Mouse (Mus musculus) embryonic facial prominence, embryonic 13.5 days (tissue): ENCODE measurements around the gene Snrk. TPM values are rescaled to one million over a fixed set of nuclear protein-coding genes. Genes with fewer than 3 reads are reported as not detected.
"Not testable (repeated sequence)": the region's sequence is repeated elsewhere in the genome, so short reads cannot be mapped to it uniquely, and the experiment has no call there.

Experiments used
- ATAC-seq: fragments of 200-750 bp; cut with Nextera tagmentation; 2 replicates; pipeline ENCODE4 v1.8.0; 2017; ENCODE audit warnings: low read depth; ENCODE audit not compliant: insufficient number of reproducible peaks, insufficient read depth, low FRiP score, low TSS enrichment
- H3K27ac ChIP-seq: fragments of 300-500 bp; sonication (generic); 2 replicates; pipeline ENCODE4 v1.5.1; 2015; ENCODE audit warnings: moderate library complexity, mild to moderate bottlenecking, inconsistent platforms
- H3K27me3 ChIP-seq: fragments of 300-500 bp; sonication (generic); 2 replicates; pipeline ENCODE4 v1.6.1; 2015; ENCODE audit warnings: mild to moderate bottlenecking, inconsistent platforms
- H3K36me3 ChIP-seq: fragments of 300-500 bp; sonication (generic); 2 replicates; pipeline ENCODE4 v1.6.1; 2015; ENCODE audit warnings: mild to moderate bottlenecking, inconsistent platforms
- H3K4me1 ChIP-seq: fragments of 300-500 bp; sonication (generic); 2 replicates; pipeline ENCODE4 v1.6.1; 2015; ENCODE audit warnings: inconsistent platforms
- H3K4me2 ChIP-seq: fragments of 300-500 bp; sonication (generic); 2 replicates; pipeline ENCODE4 v1.6.1; 2015; ENCODE audit warnings: moderate library complexity, mild to moderate bottlenecking, inconsistent platforms
- H3K4me3 ChIP-seq: fragments of 300-500 bp; sonication (generic); 2 replicates; pipeline ENCODE4 v1.5.1; 2015; ENCODE audit warnings: mild to moderate bottlenecking, inconsistent platforms
- H3K9ac ChIP-seq: fragments of 300-500 bp; sonication (generic); 2 replicates; pipeline ENCODE4 v1.6.1; 2015; ENCODE audit warnings: mild to moderate bottlenecking, inconsistent platforms
- H3K9me3 ChIP-seq: fragments of 300-500 bp; sonication (generic); 2 replicates; pipeline ENCODE4 v1.6.1; 2016; ENCODE audit warnings: inconsistent platforms
- WGBS: fragments of 180-500 bp; shearing (Covaris S2); methylation state at CpG from one replicate; pipeline ENCODE4 v1.1.7; 2015; ENCODE audit warnings: mixed read lengths; 5-methylcytosine and 5-hydroxymethylcytosine counted together
- polyA plus RNA-seq: library from polyadenylated mRNA; unstranded; fragments of >200 nt; fragmentation: Nextera tagmentation; extraction: Ambion mirVana; gene quantifications from 2 replicates; pipeline ENCODE4 v1.2.1, GENCODE M21; 2015

The Snrk gene
- polyA plus RNA-seq, 1 experiment from 2014 or later = 54.2 TPM

DNA sequence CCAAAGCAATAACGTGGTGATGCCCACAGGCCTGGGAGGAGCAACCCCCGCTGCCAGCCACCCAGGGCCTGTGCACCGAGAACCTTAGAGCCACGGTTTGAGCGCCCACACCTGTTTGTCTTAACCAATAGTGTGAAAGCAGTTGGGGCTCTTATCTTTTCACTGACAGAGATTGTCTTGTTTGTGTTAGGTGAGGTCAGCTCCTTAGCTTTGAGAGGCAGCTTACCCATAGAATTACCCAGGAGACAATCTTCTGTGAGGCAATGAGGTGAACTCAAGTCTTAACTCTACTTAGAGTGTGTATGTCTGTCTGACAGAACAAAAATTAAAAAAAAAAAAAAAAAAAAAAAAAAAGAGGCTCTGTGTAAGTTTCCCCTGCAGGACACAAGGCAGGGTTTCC is 50.7 kb downstream of the Snrk start:
- not testable (repeated sequence) for H3K27me3 ChIP-seq, H3K9me3 ChIP-seq, H3K4me3 ChIP-seq, H3K4me2 ChIP-seq, H3K27ac ChIP-seq, H3K9ac ChIP-seq, ATAC-seq, H3K4me1 ChIP-seq
- H3K36me3 ChIP-seq = peaks cover 71% of the 10 kb centered on the region
- WGBS = 89% methylated on average over 5 of the region's 5 CpGs

DNA sequence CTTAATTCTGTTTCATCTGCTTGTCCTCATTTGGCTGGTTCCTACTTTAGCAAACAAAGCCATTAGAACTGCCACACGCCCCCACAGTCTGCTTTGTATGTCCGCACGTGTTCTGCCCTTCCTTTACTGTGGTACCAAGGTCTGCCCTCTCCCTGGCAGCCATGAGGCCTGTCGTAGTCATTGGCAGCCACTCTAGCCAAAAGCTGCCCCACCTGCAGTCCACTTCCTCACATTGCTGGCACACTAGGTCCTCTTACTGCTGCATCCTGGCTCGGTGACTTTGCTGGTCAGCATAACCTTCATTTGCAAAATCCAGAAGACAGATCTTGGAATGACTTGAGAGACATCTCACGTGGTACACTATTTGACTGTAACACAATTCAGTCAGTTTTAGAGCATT is 52.8 kb downstream of the Snrk start:
- no peak for ATAC-seq
- 93% methylated on average over 6 of the region's 6 CpGs for WGBS
- H3K9ac ChIP-seq = no peak overlapping the region
- H3K27ac ChIP-seq = no peak overlapping the region
- peaks cover 58% of the 10 kb centered on the region for H3K36me3 ChIP-seq
- H3K27me3 ChIP-seq = no peaks in the 10 kb centered on the region
- peaks cover 9% of the 10 kb centered on the region for H3K4me1 ChIP-seq
- no peak overlapping the region for H3K4me3 ChIP-seq
- no peak overlapping the region for H3K4me2 ChIP-seq
- H3K9me3 ChIP-seq = no peaks in the 10 kb centered on the region

DNA sequence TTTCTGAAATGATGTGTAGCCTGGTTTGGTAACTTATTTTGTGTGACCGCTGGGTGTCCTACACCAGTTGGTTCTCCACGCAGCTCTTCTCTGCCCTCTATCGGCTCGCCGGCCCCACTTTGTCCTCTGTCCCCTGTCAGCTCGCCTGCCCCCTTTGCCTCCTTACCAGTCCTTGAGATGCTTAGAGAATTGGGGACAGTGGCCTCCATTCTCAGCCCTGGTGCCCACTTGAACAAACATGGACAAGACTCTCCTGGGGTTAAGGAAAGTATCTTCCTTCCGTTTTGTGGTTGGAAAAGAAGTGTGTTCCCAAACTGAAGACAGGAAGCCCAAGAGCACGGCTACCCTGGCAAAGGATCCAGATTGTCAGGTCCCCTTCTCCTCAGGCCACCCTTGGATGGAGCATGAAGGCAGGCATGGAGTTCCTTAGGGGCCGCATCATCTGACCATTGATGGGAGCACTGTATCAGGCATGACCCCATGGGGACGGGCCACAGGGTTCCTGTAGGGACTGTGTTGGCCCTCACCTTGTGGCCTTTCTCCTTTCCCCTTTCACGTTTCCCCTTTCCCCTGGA is 55.6 kb downstream of the Snrk start:
- Histone ChIP-seq H3K9me3 (no peaks in the 10 kb centered on the region), H3K4me3 (no peak overlapping the region), H3K27ac (no peak overlapping the region), H3K27me3 (no peaks in the 10 kb centered on the region), H3K4me1 (peaks cover 9% of the 10 kb centered on the region), H3K36me3 (peaks cover 44% of the 10 kb centered on the region), H3K4me2 (no peak overlapping the region), H3K9ac (no peak overlapping the region)
- no peak for ATAC-seq
- 84% methylated on average over 11 of the region's 11 CpGs for WGBS

DNA sequence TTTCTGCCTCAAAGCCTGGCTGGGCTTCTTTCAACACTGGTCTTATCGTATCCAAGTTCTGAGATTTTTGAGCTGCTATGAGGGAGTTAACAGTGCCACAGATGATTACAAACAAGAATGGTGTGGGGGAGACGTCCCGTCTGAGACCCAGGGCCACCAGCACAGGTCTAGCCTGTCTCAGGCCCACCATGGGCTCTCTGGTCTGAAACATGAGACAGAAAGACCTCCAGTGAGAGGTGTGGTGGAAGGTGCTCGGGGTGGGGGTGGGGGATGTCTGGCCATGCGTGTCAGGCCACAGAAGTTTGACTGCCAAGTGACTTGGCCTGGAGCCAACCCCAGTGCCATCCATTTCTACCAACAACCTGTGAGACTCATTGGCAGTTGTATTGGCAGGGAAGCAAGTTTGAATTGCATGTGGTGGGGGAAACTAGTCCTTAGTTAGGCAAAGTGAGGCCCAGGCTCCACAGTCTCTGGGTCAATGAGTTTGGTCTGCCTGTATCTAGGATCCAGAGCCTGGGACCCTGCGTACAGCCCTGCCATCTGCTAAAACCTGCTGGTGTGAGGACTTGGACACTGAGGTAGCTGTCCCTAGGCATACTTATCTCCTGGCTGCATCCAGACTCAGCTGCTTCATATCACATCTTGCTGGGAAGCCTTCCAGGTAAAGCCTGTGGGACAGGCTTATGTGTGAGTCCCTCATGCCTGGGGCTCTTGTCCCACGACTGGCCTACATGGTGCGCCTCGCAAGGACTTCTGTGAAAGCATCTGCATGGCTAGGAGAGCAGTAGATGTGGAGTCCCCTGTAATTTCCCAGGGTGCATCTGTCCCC is 56.6 kb downstream of the Snrk start:
- H3K4me1 ChIP-seq = peaks cover 12% of the 10 kb centered on the region
- H3K9ac ChIP-seq = no peak overlapping the region
- ATAC-seq = no peak
- no peak overlapping the region for H3K27ac ChIP-seq
- no peak overlapping the region for H3K4me2 ChIP-seq
- no peaks in the 10 kb centered on the region for H3K9me3 ChIP-seq
- 69% methylated on average over 9 of the region's 9 CpGs for WGBS
- H3K36me3 ChIP-seq = peaks cover 44% of the 10 kb centered on the region
- no peaks in the 10 kb centered on the region for H3K27me3 ChIP-seq
- no peak overlapping the region for H3K4me3 ChIP-seq

DNA sequence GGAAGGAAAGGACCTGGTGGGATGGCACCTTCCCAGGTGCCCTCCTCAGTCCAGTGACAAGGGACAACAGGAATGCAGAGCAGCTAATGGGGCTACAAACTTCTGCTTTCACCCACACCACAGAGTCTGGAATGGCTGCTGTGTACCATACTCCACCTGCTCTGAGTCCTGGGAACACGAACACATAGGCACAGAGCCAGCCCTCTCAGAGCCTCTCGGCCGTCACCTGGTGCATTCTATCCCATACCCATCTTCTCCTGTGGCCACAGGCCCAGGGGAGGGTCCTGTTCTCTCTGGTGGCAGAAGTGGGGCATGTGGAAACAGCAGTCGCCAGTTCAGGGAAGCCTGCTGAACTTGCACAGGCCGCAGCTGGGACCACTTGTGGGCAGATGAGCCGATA is 57.7 kb downstream of the Snrk start:
- Histone ChIP-seq H3K4me3 (no peak overlapping the region), H3K9me3 (no peaks in the 10 kb centered on the region), H3K27me3 (no peaks in the 10 kb centered on the region), H3K9ac (no peak overlapping the region), H3K36me3 (peaks cover 42% of the 10 kb centered on the region), H3K27ac (no peak overlapping the region), H3K4me1 (peaks cover 12% of the 10 kb centered on the region), H3K4me2 (no peak overlapping the region)
- WGBS = 84% methylated on average over 6 of the region's 6 CpGs
- no peak for ATAC-seq

DNA sequence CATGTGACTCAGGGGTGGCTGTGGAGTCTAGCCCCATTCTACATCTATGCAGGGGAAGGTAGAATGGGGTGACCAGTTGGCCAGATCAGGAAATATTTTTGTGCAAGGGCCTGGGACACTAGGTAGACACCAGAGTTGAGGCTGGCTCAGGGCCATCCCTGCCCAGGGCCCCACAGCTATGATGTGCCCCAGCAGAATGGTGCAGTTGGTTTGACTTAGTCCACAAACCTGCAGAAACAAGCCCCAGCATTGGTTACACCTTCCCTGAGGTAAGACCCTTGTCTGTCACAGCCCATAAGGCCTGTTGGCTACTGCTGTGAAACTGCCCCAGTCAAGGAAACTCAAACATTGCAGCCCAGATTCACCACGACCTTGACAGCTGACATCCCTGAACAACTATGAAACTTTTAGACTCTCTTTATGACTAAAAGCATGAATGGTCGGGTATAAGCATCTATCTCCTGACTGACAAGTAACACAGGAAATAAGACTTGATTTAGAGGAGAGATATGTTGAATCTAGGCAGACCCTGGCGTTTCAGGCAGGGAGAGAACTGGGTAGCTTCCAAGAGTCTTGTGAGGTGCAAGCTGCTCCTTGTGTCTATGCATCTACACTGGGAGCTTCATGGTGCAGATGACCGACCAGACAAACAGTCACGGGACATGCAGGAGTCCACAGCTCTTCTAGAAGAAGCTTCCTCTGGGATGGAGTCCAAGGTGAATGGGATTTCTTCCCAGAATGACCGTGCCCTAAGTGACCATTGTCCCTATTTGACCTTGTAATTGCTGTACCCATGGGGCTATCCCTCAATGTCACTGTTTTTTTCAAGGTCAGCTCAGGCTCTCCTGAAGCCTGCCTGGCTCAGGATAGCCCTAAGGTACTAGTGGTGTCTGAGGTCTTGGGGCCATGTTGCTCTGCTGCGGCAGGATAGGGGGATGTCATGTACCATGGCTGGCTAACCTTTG is 60.5 kb downstream of the Snrk start:
- 78% methylated on average over 7 of the region's 7 CpGs for WGBS
- no peaks in the 10 kb centered on the region for H3K27me3 ChIP-seq
- peaks cover 12% of the 10 kb centered on the region for H3K4me1 ChIP-seq
- H3K9ac ChIP-seq = no peak overlapping the region
- no peak overlapping the region for H3K27ac ChIP-seq
- ATAC-seq = no peak
- H3K9me3 ChIP-seq = no peaks in the 10 kb centered on the region
- peaks cover 20% of the 10 kb centered on the region for H3K36me3 ChIP-seq
- no peak overlapping the region for H3K4me3 ChIP-seq
- no peak overlapping the region for H3K4me2 ChIP-seq

DNA sequence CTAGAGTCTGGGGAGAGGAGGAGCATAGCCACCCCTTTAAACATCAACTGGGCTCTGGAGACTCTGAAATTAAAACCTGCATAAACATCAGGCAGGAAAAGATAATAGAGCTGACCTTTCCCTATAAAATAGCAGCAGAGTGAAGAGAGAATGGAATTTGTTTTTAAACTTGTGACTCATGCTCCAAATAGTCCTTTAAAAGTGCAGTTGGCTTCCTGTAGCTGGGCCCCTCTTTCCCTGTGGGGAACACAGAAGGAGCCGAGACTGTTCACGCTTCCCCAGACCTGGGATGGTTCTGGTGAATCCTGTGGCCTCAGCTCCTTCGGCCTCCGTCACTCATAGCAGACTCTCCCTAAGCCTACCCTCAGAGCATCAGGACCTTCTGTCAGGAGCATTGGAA is 61.4 kb downstream of the Snrk start:
- H3K27ac ChIP-seq = no peak overlapping the region
- H3K4me1 ChIP-seq = peaks cover 7% of the 10 kb centered on the region
- H3K9ac ChIP-seq = no peak overlapping the region
- no peaks in the 10 kb centered on the region for H3K27me3 ChIP-seq
- no peak for ATAC-seq
- H3K9me3 ChIP-seq = no peaks in the 10 kb centered on the region
- H3K4me3 ChIP-seq = no peak overlapping the region
- H3K36me3 ChIP-seq = peaks cover 20% of the 10 kb centered on the region
- WGBS = 69% methylated on average over 4 of the region's 4 CpGs
- no peak overlapping the region for H3K4me2 ChIP-seq

DNA sequence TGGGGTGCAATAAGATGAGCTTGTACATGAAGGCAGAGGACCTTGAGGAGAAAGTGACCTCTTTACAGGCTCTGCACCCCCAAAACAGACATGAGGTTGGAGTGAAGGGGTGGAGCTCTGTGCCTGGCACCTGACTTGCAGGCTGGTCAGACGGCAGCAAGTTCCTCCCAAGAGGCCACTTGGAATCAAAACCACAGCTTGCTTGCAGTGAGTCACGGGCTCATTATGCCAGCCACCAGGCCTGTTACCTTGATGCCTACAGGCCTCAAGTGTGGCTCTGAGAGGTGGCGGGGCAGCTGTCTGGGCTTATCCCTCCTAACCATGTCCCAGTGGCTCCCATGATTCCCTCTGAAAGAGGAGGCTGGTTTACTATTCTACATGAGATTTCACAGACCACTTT is 63.0 kb downstream of the Snrk start:
- H3K4me1 ChIP-seq = 0 out of 2 replicates have a peak, but pooled peaks cover 3% of the 10 kb centered on the region
- H3K27me3 ChIP-seq = no peaks in the 10 kb centered on the region
- no peak overlapping the region for H3K4me2 ChIP-seq
- H3K9me3 ChIP-seq = no peaks in the 10 kb centered on the region
- H3K36me3 ChIP-seq = peaks cover 12% of the 10 kb centered on the region
- WGBS = 67% methylated on average over 3 of the region's 3 CpGs
- H3K27ac ChIP-seq = no peak overlapping the region
- no peak for ATAC-seq
- no peak overlapping the region for H3K9ac ChIP-seq
- H3K4me3 ChIP-seq = no peak overlapping the region

DNA sequence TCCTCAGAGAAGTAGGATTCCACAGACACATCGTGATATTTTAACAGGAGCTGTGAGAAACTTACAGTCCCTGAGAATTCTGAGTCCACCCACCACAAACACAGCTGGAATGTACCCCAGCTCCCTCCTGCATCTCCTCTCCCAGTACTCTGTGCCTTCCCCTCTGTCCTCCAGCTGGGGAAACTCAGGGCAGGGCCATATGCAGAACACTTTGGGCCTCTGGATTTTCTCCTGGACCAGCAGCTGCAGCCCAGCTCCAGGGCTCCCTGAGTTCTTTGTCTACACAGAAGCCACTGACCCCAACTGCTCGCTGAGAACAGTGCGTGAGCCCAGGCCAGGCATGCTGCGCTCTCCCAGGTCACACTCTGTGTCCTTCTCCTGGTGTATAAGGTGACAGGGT is 66.0 kb downstream of the Snrk start:
- Histone ChIP-seq H3K4me2 (no peak overlapping the region), H3K27me3 (no peaks in the 10 kb centered on the region), H3K4me3 (no peak overlapping the region), H3K9me3 (no peaks in the 10 kb centered on the region), H3K9ac (no peak overlapping the region), H3K4me1 (peaks cover 8% of the 10 kb centered on the region; the same call in 1 of the 2 replicates), H3K27ac (no peak overlapping the region), H3K36me3 (no peaks in the 10 kb centered on the region)
- 79% methylated on average over 4 of the region's 4 CpGs for WGBS
- ATAC-seq = no peak

DNA sequence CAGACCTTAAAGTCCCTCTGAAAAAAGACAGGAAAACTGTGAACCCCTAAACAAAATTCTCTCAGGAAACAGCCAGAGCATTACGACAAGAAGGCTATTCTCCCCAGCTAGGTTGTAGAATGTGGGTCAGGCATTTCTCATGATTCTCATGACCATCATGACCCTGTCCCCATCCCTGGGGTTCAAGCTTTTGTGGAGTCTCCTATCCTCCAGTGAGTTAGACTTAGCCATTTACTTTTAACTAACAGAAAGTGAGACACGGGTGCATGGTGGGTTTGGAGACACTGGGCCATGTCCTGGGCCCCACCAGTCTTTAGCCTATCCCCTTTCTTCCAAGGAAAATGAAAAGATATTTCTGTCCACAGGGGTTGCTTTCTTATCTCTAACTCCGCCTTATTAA is 67.3 kb downstream of the Snrk start:
- Histone ChIP-seq H3K9me3 (no peaks in the 10 kb centered on the region), H3K4me1 (peaks cover 6% of the 10 kb centered on the region; the same call in 1 of the 2 replicates)

DNA sequence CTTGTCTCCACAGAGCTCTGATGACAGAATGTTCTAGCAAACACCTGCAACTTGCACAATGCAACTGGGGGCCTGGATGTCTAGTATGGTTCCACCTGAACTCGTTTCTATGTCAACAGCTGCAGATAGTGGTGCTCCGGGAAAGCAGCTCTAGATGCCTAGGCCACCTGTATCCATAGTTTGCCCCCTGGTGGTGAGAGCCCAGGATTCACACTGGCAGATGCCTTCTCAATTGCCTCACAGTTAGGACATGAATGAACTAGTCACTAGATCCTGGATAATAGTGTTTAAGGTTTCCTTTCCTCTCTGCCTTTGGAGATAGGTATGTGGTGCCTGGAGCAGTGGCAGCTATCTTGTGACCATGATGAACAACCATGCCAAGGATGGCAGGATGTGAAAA is 68.0 kb downstream of the Snrk start:
- no peak overlapping the region for H3K4me2 ChIP-seq
- no peaks in the 10 kb centered on the region for H3K9me3 ChIP-seq
- no peaks in the 10 kb centered on the region for H3K27me3 ChIP-seq
- peaks cover 6% of the 10 kb centered on the region; the same call in 1 of the 2 replicates for H3K4me1 ChIP-seq
- WGBS = 20% methylated on average over 2 of the region's 2 CpGs
- no peak overlapping the region for H3K4me3 ChIP-seq
- no peak overlapping the region for H3K27ac ChIP-seq
- no peak for ATAC-seq
- no peaks in the 10 kb centered on the region for H3K36me3 ChIP-seq
- no peak overlapping the region for H3K9ac ChIP-seq

More for the DNA sequence above, 67.3 kb downstream of the Snrk start:
- H3K36me3 ChIP-seq = no peaks in the 10 kb centered on the region
- H3K27me3 ChIP-seq = no peaks in the 10 kb centered on the region
- H3K4me2 ChIP-seq = no peak overlapping the region
- no peak for ATAC-seq
- no peak overlapping the region for H3K9ac ChIP-seq
- H3K27ac ChIP-seq = no peak overlapping the region
- H3K4me3 ChIP-seq = no peak overlapping the region
- WGBS = 77% methylated on average over 3 of the region's 3 CpGs
